Mouse (Mus musculus) heart, embryonic 13.5 days (tissue): ENCODE measurements around the gene Ppp2r5b. TPM values are rescaled to one million over a fixed set of nuclear protein-coding genes. Genes with fewer than 3 reads are reported as not detected.

Source experiments
- ATAC-seq: fragments of 200-750 bp; cut with Nextera tagmentation; 2 replicates; pipeline ENCODE4 v1.8.0; 2017; ENCODE audit warnings: moderate TSS enrichment; ENCODE audit not compliant: insufficient number of reproducible peaks, low FRiP score, low TSS enrichment; ENCODE audit errors: extremely low read depth
- H3K27ac ChIP-seq: fragments of 300-500 bp; sonication (generic); replicated peaks from 2 replicates; pipeline ENCODE4 v1.5.1; 2015; ENCODE audit warnings: moderate library complexity, mild to moderate bottlenecking, inconsistent platforms
- H3K27me3 ChIP-seq: fragments of 300-500 bp; sonication (generic); replicated peaks from 2 replicates; pipeline ENCODE4 v1.6.1; 2015; ENCODE audit warnings: mild to moderate bottlenecking, inconsistent platforms
- H3K36me3 ChIP-seq: fragments of 300-500 bp; sonication (generic); 2 replicates; pipeline ENCODE4 v1.6.1; 2015; ENCODE audit warnings: mild to moderate bottlenecking, inconsistent platforms
- H3K4me1 ChIP-seq: fragments of 300-500 bp; sonication (generic); 2 replicates; pipeline ENCODE4 v1.6.1; 2015; ENCODE audit warnings: inconsistent platforms
- H3K4me2 ChIP-seq: fragments of 300-500 bp; sonication (generic); 2 replicates; pipeline ENCODE4 v1.6.1; 2015; ENCODE audit warnings: inconsistent platforms, mild to moderate bottlenecking, moderate library complexity
- H3K4me3 ChIP-seq: fragments of 300-500 bp; sonication (generic); 2 replicates; pipeline ENCODE4 v1.5.1; 2015; ENCODE audit warnings: moderate library complexity, mild to moderate bottlenecking, inconsistent platforms
- H3K9ac ChIP-seq: fragments of 300-500 bp; sonication (generic); 2 replicates; pipeline ENCODE4 v1.6.1; 2015; ENCODE audit warnings: inconsistent platforms, mild to moderate bottlenecking, moderate library complexity
- H3K9me3 ChIP-seq: fragments of 300-500 bp; sonication (generic); 2 replicates; pipeline ENCODE4 v1.6.1; 2016; ENCODE audit warnings: inconsistent platforms
- WGBS: fragments of 180-500 bp; shearing (Covaris S2); methylation state at CpG from one replicate; pipeline ENCODE4 v1.1.7; 2015; ENCODE audit warnings: mixed read lengths; 5-methylcytosine and 5-hydroxymethylcytosine counted together
- polyA plus RNA-seq: library from polyadenylated mRNA; unstranded; fragments of >200 nt; fragmentation: Nextera tagmentation; extraction: Ambion mirVana; gene quantifications from 2 replicates; pipeline ENCODE4 v1.2.1, GENCODE M21; 2015

Gene Ppp2r5b
- polyA plus RNA-seq = 20.7 and 21.2 TPM in 2 replicates

DNA sequence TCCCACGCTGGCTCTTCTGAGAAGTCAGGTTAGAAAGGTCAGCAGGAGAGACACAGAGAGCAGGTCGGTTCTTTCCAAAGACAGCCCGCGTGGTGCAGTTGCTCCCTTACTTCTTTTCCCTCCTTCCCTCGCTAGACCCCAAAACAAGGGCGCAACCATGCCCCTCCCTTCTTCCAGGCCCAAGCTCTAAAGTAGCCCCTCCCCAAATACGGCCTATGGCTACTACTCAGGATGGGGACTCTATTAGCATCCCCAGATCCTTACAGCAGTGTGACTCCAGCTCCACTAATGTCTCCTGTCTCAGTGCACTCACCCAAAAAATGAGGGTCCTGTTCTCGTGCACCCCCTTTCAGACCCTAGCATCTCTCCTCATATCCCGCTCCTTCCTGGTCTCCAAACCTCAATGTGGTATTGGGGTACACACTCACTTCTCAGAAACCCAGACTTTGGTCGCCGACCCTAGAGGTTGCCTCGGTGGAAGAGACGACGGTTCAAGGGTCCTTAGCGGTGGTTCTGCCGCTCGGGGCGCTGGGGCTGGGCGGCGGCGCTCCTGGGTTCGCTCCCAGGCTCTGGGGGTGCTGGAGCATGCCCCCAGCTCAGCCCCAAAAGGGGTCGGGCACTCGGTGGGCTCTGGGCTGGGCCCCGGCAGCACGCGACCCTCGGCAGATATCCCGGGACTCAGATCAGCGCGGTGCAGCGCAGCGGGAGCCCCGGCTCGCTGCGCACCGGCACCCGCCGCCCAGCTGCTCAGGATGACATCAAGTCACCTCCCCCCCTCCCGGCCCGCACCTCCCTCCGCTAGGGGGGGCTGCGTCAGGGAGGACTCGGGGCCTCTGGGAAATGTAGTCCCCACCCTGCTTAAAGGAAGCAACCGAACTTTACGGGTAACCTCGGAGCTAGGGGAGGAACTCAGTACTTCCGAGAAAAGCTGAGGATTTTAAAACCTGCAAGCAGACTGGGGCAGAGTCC is at the start of gene Ppp2r5b:
Gene Ppp2r5b (minus strand): TSS at position 789 of the 969 bp plus-strand sequence.
- 3% methylated on average over 48 of the region's 48 CpGs for WGBS
- peaks cover 30% of the 10 kb centered on the region for H3K4me1 ChIP-seq

DNA sequence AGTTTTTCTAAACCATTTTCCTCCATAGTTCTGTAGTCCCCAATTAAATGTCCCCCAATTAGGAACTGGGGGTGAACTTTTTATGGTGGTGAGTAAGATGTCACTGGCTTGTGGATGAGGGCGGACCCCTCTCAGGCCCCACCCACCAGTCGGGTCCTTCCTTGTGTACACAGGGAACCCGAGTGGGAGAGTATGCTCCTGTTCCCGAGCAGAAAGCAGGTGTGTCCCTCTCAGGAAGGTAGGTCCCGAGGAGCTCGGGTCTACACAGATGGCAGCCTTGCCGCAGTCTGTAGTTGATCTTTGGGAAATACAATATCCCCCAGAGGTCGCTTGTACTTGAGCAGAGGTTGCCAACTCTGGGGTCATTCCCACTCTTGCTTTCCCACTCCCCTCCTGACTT is 49.6 kb upstream of the Ppp2r5b start:
- peak overlapping the region; percentile 95 for H3K27ac ChIP-seq
- H3K4me2 ChIP-seq = peak overlapping the region; percentile 63
- peak overlapping the region; percentile 21 for H3K4me3 ChIP-seq
- peaks cover 98% of the 10 kb centered on the region for H3K4me1 ChIP-seq
- ATAC-seq = no peak
- H3K36me3 ChIP-seq = peaks cover 80% of the 10 kb centered on the region
- H3K9me3 ChIP-seq = no peaks in the 10 kb centered on the region
- H3K27me3 ChIP-seq = no peaks in the 10 kb centered on the region
- H3K9ac ChIP-seq = peak overlapping the region; percentile 63
- 48% methylated on average over 8 of the region's 8 CpGs for WGBS

More for the DNA sequence above, at the start of gene Ppp2r5b:
- Histone ChIP-seq H3K27ac (peak within 1 kb of the TSS; percentile 98), H3K27me3 (no peaks in the 10 kb centered on the region), H3K4me3 (peak within 1 kb of the TSS; percentile 88), H3K4me2 (peak within 1 kb of the TSS; percentile 88), H3K9me3 (no peaks in the 10 kb centered on the region), H3K36me3 (peaks cover 33% of the 10 kb centered on the region), H3K9ac (peak within 1 kb of the TSS; percentile 94)
- ATAC-seq = peak; percentile 84

DNA sequence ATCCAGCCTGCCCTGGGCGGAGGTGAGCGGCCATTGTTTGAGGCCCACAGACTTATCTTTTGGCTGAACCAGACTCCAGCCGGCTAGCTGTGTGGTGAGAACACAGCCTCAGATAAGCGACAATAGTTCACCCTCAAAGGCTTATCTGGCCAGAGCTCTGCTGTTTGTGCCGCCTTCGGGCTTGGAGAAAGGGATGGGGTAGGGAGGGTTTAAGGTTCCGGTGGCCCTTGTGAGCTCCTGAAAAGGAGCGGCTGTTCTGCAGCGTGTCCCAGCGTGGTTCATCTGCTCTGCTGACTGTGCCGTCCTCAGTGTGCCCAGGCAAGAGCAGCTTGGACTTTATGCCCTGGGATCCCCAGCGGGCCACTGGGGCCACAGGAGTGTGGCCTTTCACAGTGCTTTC is 48.8 kb upstream of the Ppp2r5b start:
- Histone ChIP-seq H3K27ac (peak overlapping the region; percentile 95), H3K4me1 (peaks cover 98% of the 10 kb centered on the region), H3K9ac (peak overlapping the region; percentile 63), H3K27me3 (no peaks in the 10 kb centered on the region), H3K4me2 (peak overlapping the region; percentile 63), H3K9me3 (no peaks in the 10 kb centered on the region), H3K4me3 (peak overlapping the region; percentile 21), H3K36me3 (peaks cover 77% of the 10 kb centered on the region)
- 20% methylated on average over 12 of the region's 12 CpGs for WGBS
- ATAC-seq = peak; percentile 49; the same call in 1 of the 2 replicates

DNA sequence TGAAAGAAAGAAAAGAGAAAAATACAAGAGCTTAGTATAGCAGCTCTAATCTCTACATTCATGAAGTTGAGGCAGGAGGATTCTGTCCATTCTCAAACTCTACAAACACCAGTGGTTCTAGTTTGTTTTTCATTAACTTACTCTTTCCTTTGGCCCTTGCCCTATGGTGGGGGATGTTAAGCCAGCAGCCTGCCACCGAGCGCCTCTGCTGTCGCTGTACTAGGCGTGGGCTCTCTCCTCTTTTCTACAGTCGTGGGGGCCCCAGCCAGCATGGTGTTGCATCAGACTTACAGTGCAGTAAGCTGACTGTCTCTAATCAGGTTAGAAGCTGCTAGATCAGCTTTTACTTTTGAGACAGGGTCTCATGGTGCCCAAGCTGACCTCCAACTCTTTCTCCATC is 47.3 kb upstream of the Ppp2r5b start:
- Histone ChIP-seq H3K36me3 (peaks cover 68% of the 10 kb centered on the region), H3K27me3 (no peaks in the 10 kb centered on the region), H3K4me1 (peaks cover 99% of the 10 kb centered on the region), H3K9ac (no peak overlapping the region), H3K4me3 (no peak overlapping the region; the same call in 1 of the 2 replicates), H3K27ac (peak overlapping the region; percentile 95; the same call in 1 of the 2 replicates), H3K9me3 (no peaks in the 10 kb centered on the region), H3K4me2 (peak overlapping the region; percentile 63; the same call in 1 of the 2 replicates)
- no peak for ATAC-seq
- WGBS = 60% methylated on average over 5 of the region's 5 CpGs

DNA sequence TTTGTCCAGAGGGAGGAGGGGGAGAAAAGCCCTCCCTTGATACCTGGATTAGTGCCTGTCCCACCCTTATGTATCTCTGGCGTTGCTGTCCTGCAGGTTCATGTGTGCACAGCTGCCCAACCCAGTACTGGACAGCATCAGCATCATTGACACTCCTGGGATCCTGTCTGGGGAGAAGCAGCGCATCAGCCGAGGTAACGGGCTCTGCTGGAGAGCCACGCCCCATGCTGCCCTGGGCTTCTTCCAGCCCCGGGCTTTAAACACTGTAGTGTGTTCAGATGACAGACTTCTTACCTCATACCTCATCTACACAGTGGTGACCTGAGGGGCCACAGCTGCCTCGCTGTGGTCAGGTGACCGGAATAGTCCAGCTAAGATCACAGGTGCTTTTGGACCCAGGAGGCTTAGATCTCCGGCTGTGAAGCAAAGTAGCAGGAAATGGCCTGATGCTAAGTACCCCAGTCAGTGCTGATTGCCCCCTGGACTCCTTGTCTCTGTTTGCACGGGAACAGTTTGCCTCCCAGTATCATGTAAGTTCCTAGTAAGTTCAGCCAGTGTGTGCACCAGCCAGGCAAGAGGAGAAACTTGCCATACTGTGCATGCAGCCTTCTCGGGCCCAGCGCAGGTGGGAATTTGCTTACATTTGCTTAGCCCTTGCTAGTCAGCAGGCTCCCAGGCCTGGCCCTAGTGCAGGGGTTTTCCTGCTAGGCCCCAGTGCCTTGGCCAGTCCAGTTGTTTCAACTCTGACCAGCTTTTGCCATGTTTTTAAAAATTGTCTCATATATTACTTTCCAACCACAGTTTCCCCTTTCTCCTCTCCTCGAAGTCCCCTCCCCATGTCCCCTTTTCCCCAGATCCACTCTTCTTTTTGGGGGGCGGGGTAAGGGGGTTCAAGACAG is 45.7 kb upstream of the Ppp2r5b start:
- 64% methylated on average over 14 of the region's 14 CpGs for WGBS
- Histone ChIP-seq H3K27me3 (no peaks in the 10 kb centered on the region), H3K4me3 (peak overlapping the region; percentile 92; the same call in 1 of the 2 replicates), H3K9ac (peak overlapping the region; percentile 67; the same call in 1 of the 2 replicates), H3K9me3 (no peaks in the 10 kb centered on the region), H3K4me1 (peaks cover 87% of the 10 kb centered on the region), H3K27ac (0 out of 2 replicates have a peak overlapping the region, but pooled peaks have one; percentile 6), H3K4me2 (peak overlapping the region; percentile 92), H3K36me3 (peaks cover 55% of the 10 kb centered on the region)
- ATAC-seq = no peak

DNA sequence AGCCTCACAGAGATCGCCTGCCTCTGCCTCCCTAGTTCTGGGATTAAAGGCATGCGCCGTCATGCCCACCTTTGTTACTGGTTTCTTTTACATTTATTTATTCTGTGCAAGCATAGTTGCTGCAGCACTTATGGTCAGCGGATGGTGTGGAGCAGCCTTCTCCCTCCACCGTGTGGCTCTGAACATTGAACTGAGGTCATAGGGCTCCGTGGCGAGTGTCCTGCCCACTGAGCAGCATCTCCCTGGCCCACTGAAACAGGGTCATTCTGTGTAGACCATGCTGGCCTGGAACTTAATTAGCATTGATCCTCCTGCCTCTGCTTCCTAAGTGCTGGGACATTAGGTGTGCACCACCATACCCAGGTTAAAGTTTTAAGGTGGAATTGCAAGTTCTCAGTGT is 44.9 kb upstream of the Ppp2r5b start:
- Histone ChIP-seq H3K4me3 (0 out of 2 replicates have a peak overlapping the region, but pooled peaks have one; percentile 92), H3K9ac (peak overlapping the region; percentile 96), H3K27me3 (no peaks in the 10 kb centered on the region), H3K36me3 (peaks cover 52% of the 10 kb centered on the region), H3K9me3 (no peaks in the 10 kb centered on the region), H3K4me2 (peak overlapping the region; percentile 92), H3K27ac (0 out of 2 replicates have a peak overlapping the region, but pooled peaks have one; percentile 6), H3K4me1 (peaks cover 86% of the 10 kb centered on the region)
- no peak for ATAC-seq
- WGBS = 79% methylated on average over 7 of the region's 7 CpGs

DNA sequence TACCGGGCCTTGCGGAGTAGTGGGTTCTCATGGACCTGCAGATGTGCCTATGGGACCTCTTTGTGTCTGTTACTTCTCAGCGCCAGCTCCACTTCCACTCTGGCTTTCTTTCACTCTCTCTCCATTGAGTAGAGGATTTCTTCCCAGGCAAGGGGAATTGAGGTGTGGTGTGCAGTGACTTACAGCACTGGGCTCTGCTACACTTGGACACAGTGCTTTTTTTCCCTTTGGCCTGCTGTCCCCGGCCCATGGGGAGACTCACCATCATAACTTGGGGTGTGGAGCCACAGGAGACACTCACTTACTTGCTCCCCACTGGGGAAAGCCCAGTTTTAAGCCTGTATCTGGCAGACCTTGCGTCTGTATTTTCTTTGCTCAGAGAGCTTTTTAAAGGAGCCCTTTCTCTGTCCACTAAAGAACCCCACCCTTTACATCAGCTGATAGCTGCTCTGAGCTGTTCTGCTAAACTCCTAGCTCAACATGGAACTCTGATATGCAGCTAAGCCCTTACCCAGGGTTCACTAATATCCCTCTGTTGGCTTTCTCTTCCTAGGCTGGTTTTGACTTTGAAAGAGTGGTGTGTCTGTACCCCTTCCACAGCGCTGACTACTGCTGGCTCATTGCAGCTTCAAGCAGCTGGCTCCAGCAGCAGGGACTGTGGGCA is 43.9 kb upstream of the Ppp2r5b start:
- peaks cover 81% of the 10 kb centered on the region for H3K4me1 ChIP-seq
- H3K9ac ChIP-seq = peak overlapping the region; percentile 96
- peak overlapping the region; percentile 78 for H3K27ac ChIP-seq
- no peak for ATAC-seq
- no peaks in the 10 kb centered on the region for H3K9me3 ChIP-seq
- 70% methylated on average over 6 of the region's 6 CpGs for WGBS
- peak overlapping the region; percentile 92 for H3K4me2 ChIP-seq
- H3K4me3 ChIP-seq = peak overlapping the region; percentile 92
- no peaks in the 10 kb centered on the region for H3K27me3 ChIP-seq
- H3K36me3 ChIP-seq = peaks cover 43% of the 10 kb centered on the region

DNA sequence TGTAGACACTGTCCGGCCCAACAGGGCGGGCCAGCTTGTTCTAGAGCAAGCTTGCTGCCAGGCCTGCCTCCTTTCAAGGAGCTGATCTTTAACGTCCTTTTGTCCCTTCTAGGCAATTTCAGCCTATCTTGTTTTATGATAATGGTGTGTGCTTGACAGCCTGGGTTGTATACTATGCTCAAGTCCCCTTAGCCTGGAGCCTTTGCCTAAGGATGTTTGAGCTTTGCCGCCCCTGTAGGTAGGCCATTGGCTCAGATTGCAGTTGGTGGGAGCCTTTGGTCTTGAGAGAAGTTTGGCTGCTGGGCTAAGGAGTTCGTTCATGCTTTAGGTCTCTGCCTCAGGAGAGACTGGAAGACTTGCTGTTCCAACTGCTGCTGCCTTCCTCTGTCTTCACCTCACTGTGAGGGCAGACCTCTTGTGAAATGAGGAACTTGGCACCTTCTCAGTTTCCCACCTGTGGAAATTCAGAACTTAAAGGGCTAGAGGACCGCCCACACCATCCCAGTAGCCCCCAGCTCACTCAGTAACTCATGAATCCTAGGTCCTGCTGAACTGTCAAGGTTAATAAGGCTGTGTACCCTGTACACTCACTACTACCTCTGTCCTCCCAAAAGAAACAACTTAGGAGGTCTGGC is 42.9 kb upstream of the Ppp2r5b start:
- no peak for ATAC-seq
- peak overlapping the region; percentile 92 for H3K4me2 ChIP-seq
- H3K4me3 ChIP-seq = peak overlapping the region; percentile 92
- peak overlapping the region; percentile 96 for H3K9ac ChIP-seq
- no peaks in the 10 kb centered on the region for H3K9me3 ChIP-seq
- 25% methylated on average over 6 of the region's 6 CpGs for WGBS
- peak overlapping the region; percentile 78 for H3K27ac ChIP-seq
- H3K27me3 ChIP-seq = no peaks in the 10 kb centered on the region
- peaks cover 37% of the 10 kb centered on the region for H3K36me3 ChIP-seq
- H3K4me1 ChIP-seq = peaks cover 70% of the 10 kb centered on the region

DNA sequence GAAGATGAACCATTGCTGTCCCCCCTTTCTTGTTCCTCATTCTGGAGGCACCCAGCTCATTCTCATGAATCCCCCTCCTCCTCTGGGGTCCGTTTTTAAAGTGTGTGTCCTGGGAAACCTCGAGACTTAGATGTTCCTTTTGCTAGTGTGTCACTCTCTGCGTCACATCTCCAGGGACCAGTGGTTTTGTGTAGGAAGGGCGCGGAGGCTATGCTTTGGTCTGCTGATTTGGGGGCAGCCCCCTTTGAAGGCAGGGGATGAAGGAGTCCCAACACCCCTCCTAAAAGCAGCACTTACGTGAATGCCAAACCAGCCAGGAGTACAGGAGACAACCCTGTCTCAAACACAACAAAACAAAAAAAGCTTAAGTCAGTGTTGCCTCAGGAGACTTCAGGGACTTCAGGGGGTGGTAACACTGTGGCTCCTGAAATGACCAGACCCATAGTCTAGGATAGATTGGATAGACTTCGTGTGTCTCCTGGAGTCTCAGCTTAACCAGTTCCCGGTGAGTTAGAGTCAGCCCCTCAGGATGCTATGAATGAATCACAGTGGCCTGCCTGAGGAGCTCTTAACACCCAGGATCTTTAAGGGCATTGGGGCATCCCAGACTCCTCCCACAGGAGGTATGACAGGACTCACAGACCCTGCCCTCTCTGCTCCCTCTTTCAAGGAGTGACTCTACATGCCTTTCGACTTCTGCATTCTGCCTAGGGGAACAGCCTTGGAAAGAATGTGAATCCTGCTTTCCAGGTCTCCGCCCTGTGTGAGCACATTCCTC is 42.2 kb upstream of the Ppp2r5b start:
- Histone ChIP-seq H3K9me3 (no peaks in the 10 kb centered on the region), H3K4me3 (peak overlapping the region; percentile 92), H3K4me1 (peaks cover 63% of the 10 kb centered on the region), H3K36me3 (peaks cover 30% of the 10 kb centered on the region), H3K27ac (peak overlapping the region; percentile 78), H3K27me3 (no peaks in the 10 kb centered on the region), H3K4me2 (peak overlapping the region; percentile 92), H3K9ac (peak overlapping the region; percentile 96)
- 2% methylated on average over 10 of the region's 10 CpGs for WGBS
- ATAC-seq = peak; percentile 16; the same call in 1 of the 2 replicates
